Mouse (Mus musculus) liver, postnatal 0 days (tissue): ENCODE data around the gene Cd84. TPM values are rescaled to one million over a fixed set of nuclear protein-coding genes. Genes with fewer than 3 reads are reported as not detected.
A peak's percentile ranks its signal among the peaks of the same experiment; 100 is the strongest.
"Not testable (repeated sequence)": the region's sequence is repeated elsewhere in the genome, so short reads cannot be mapped to it uniquely, and the experiment has no call there.

Source experiments
- ATAC-seq: fragments of 200-750 bp; cut with Nextera tagmentation; 2 replicates; pipeline ENCODE4 v1.8.0; 2017; ENCODE audit warnings: mild to moderate bottlenecking, moderate library complexity
- DNase-seq: peaks from one replicate; pipeline ENCODE4 v3.0.0-alpha.2; 2016
- H3K27ac ChIP-seq: fragments of 300-500 bp; sonication (generic); 2 replicates; pipeline ENCODE4 v1.5.1; 2014; ENCODE audit warnings: antibody characterized with exemption, moderate library complexity, mild to moderate bottlenecking, low read depth
- H3K27me3 ChIP-seq: fragments of 300-500 bp; sonication (generic); 2 replicates; pipeline ENCODE4 v1.6.1; 2014; ENCODE audit warnings: low read length, control low read depth, mixed read lengths; ENCODE audit not compliant: insufficient read depth
- H3K36me3 ChIP-seq: fragments of 300-500 bp; sonication (generic); replicated peaks from 2 replicates; pipeline ENCODE4 v1.6.1; 2014; ENCODE audit warnings: mild to moderate bottlenecking, control low read depth, low read length, moderate library complexity, mixed read lengths; ENCODE audit not compliant: insufficient read depth
- H3K4me1 ChIP-seq: fragments of 300-500 bp; sonication (generic); 2 replicates; pipeline ENCODE4 v1.6.1; 2014; ENCODE audit warnings: antibody characterized with exemption, mild to moderate bottlenecking, control low read depth; ENCODE audit not compliant: insufficient read depth
- H3K4me2 ChIP-seq: fragments of 300-500 bp; sonication (generic); 2 replicates; pipeline ENCODE4 v1.6.1; 2014; ENCODE audit warnings: low read depth, mild to moderate bottlenecking, low read length, moderate library complexity, mixed read lengths
- H3K4me3 ChIP-seq: fragments of 300-500 bp; sonication (generic); 2 replicates; pipeline ENCODE4 v1.5.1; 2014; ENCODE audit warnings: low read depth, low read length
- H3K9ac ChIP-seq: fragments of 300-500 bp; sonication (generic); replicated peaks from 2 replicates; pipeline ENCODE4 v1.6.1; 2014; ENCODE audit warnings: mild to moderate bottlenecking, moderate library complexity
- H3K9me3 ChIP-seq: fragments of 300-500 bp; sonication (generic); 2 replicates; pipeline ENCODE4 v1.6.1; 2016; ENCODE audit warnings: mild to moderate bottlenecking, control low read depth, low read length, mixed read lengths
- CTCF ChIP-seq: sonication (generic); IDR thresholded peaks from 2 replicates; pipeline ENCODE4 v1.5.1; 2016; ENCODE audit warnings: antibody characterized with exemption, low read depth
- EP300 ChIP-seq: IDR thresholded peaks from 2 replicates; pipeline ENCODE4 v1.6.1; 2016; ENCODE audit warnings: antibody characterized with exemption, low read depth, mild to moderate bottlenecking
- WGBS: fragments of 180-500 bp; shearing (Covaris S2); extraction: QIAGEN DNeasy Blood & Tissue Kit; methylation state at CpG from one replicate; pipeline ENCODE4 v1.1.7; 2014; ENCODE audit not compliant: insufficient replicate concordance; 5-methylcytosine and 5-hydroxymethylcytosine counted together
- polyA plus RNA-seq: library from polyadenylated mRNA; unstranded; fragments of >200 nt; fragmentation: Nextera tagmentation; extraction: Ambion mirVana; gene quantifications from 2 replicates; pipeline ENCODE4 v1.2.1, GENCODE M21; 2015

Gene Cd84
- polyA plus RNA-seq, 1 experiment from 2014 or later = 11.2 TPM

GRCm38 (mm10) chr1:171886989-171887388 is 47.5 kb downstream of the Cd84 start:
- Histone ChIP-seq H3K4me3 (no peak overlapping the region), H3K4me1 (no peaks in the 10 kb centered on the region), H3K27me3 (no peaks in the 10 kb centered on the region), H3K27ac (no peak overlapping the region), H3K9me3 (no peaks in the 10 kb centered on the region; the same call in 1 of the 2 replicates), H3K9ac (no peak overlapping the region), H3K4me2 (no peak overlapping the region), H3K36me3 (no peaks in the 10 kb centered on the region)
- no peak for DNase-seq
- TF ChIP-seq CTCF (no peak), EP300 (no peak)
- WGBS = 71% methylated on average over 1 of the region's 1 CpGs
- ATAC-seq = no peak

GRCm38 (mm10) chr1:171895364-171895763 is 55.9 kb downstream of the Cd84 start, which contains the start of gene Gm10521:
Gene Gm10521, plus strand, starts transcription at chr1:171895664.
- H3K36me3 ChIP-seq, H3K4me2 ChIP-seq, H3K27ac ChIP-seq, H3K27me3 ChIP-seq, H3K9ac ChIP-seq, H3K9me3 ChIP-seq, H3K4me3 ChIP-seq, DNase-seq, H3K4me1 ChIP-seq, ATAC-seq: not testable (repeated sequence)
- 96% methylated on average over 4 of the region's 5 CpGs for WGBS

- no peak overlapping the region for H3K4me3 ChIP-seq
- H3K27me3 ChIP-seq = no peaks in the 10 kb centered on the region
- no peak overlapping the region for H3K9ac ChIP-seq
- no peaks in the 10 kb centered on the region for H3K36me3 ChIP-seq
- DNase-seq (no peak), ATAC-seq (no peak)
- no peak for TF ChIP-seq CTCF
- no peak for TF ChIP-seq EP300
- H3K4me1 ChIP-seq = no peaks in the 10 kb centered on the region
- H3K4me2 ChIP-seq = no peak overlapping the region
- WGBS = 82% methylated on average over 1 of the region's 1 CpGs
- no peak overlapping the region for H3K27ac ChIP-seq
- no peaks in the 10 kb centered on the region for H3K9me3 ChIP-seq
These were observed 64.5 kb downstream of the Cd84 start for GRCm38 (mm10) chr1:171904011-171904410.

GRCm38 (mm10) chr1:171915638-171916458 is 76.4 kb downstream of the Cd84 start:
- no peaks in the 10 kb centered on the region for H3K4me1 ChIP-seq
- no peak for TF ChIP-seq EP300
- no peak for TF ChIP-seq CTCF
- H3K4me3 ChIP-seq = no peak overlapping the region
- no peak overlapping the region for H3K4me2 ChIP-seq
- H3K9me3 ChIP-seq = no peaks in the 10 kb centered on the region
- H3K27ac ChIP-seq = no peak overlapping the region
- ATAC-seq (no peak), DNase-seq (no peak)
- no peaks in the 10 kb centered on the region for H3K36me3 ChIP-seq
- no peak overlapping the region for H3K9ac ChIP-seq
- no peaks in the 10 kb centered on the region for H3K27me3 ChIP-seq
- 74% methylated on average over 13 of the region's 13 CpGs for WGBS

GRCm38 (mm10) chr1:171917305-171918039 is 78.0 kb downstream of the Cd84 start, which contains the start of gene Slamf6:
Gene Slamf6, plus strand, starts transcription at chr1:171917515.
- peak; percentile 20 for DNase-seq
- no peak for TF ChIP-seq EP300
- no peak for TF ChIP-seq CTCF
- no peaks in the 10 kb centered on the region for H3K36me3 ChIP-seq
- peak within 1 kb of the TSS; percentile 34; the same call in 1 of the 2 replicates for H3K4me2 ChIP-seq
- no peaks in the 10 kb centered on the region for H3K9me3 ChIP-seq
- H3K27ac ChIP-seq = peak within 1 kb of the TSS; percentile 62
- ATAC-seq = no peak; the same call in 1 of the 2 replicates
- no peaks in the 10 kb centered on the region for H3K4me1 ChIP-seq
- H3K27me3 ChIP-seq = no peaks in the 10 kb centered on the region
- H3K9ac ChIP-seq = peak within 1 kb of the TSS; percentile 51
- WGBS = 41% methylated on average over 14 of the region's 14 CpGs
- H3K4me3 ChIP-seq = peak within 1 kb of the TSS; percentile 18
